Mouse (Mus musculus) embryonic fibroblast, embryonic 13.5 days (primary cell): ENCODE results near the gene Naa50.

ENCODE experiments used
- CTCF ChIP-seq: IDR thresholded peaks from 2 replicates; pipeline ENCODE4 v1.5.1; 2011; ENCODE audit warnings: mild to moderate bottlenecking, control low read depth, low read length, moderate library complexity, borderline replicate concordance; ENCODE audit not compliant: insufficient read depth
- POLR2A ChIP-seq: IDR thresholded peaks from 2 replicates; pipeline ENCODE4 v1.6.1; 2011; ENCODE audit warnings: low read depth, mild to moderate bottlenecking, control low read depth, low read length, moderate library complexity

DNA sequence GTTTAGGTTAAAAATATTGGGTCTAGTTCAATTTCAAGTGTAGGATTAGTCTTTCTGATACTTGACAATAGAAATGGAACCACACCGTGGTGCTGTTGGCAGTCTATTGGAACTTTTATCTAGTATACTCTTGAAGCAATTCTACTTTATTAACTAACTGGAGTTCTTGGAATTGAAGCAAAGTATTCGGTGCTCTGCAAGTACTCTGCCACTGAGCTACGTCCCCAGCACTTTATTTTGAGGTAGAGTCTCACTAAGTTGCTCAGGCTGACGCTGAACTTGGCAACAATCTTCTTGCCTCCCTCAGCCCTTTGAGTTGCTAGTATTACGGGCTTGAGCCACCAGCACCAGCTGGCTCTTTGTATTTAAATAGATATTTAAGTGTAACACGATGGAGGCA, 1.9 kb downstream of the Naa50 start:
- TF ChIP-seq POLR2A = no peak
- TF ChIP-seq CTCF = no peak
